Mouse (Mus musculus) ES-CJ7 (cell line): Measurements from ENCODE around the gene Insig2.

Source experiments
- DNase-seq: peaks from one replicate; pipeline ENCODE4 v3.0.0; 2011; ENCODE audit warnings: low read depth, low spot score

Insig2 gene

DNA sequence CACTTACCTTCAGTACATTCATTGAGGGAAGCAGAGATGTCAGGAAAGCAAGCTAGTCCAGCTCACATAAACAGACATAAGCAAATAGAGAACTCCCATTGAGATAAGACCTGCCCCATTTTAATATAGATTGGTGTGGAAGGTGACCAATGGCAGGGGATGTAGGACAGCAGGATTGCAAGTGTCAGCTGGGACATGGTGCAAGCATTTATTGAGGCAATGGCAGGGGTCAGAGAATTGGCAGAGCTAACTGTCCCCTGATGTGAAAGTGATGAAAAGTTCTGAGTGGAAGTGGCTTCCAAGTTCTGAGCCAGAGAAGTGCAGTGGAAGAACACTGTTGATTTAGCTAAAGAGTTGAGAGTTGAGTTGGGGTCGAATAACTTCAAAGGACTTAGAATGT is at the start of gene Insig2:
Insig2 (minus strand) TSS at position 105 of the 400 bp plus-strand sequence.
- no peak for DNase-seq

- DNase-seq, result no peak
Observed at GRCm38 (mm10) chr1:121381562-121381961, 49.2 kb upstream of the Insig2 start.

DNA sequence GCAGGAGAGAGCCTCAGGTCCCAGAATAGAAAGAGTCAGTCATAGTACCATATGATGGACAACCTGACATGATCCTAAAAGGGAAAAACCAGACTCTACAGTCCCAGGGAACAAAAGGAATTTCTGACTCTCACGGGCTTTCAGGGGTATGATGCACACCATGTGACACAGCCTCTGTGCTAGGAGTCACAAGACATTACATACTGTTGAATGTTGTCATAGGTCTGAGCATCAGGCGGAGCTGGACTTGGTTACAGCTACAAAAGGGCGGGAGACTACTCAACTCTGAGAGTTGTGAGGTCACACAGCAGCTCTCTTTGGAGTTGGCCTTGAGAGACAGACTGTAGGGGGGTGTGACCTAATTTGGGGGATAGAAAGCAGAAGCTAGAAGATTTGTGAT is 47.6 kb upstream of the Insig2 start:
- DNase-seq, result no peak

- no peak for DNase-seq
Observed at GRCm38 (mm10) chr1:121377901-121378300, 45.5 kb upstream of the Insig2 start.

DNA sequence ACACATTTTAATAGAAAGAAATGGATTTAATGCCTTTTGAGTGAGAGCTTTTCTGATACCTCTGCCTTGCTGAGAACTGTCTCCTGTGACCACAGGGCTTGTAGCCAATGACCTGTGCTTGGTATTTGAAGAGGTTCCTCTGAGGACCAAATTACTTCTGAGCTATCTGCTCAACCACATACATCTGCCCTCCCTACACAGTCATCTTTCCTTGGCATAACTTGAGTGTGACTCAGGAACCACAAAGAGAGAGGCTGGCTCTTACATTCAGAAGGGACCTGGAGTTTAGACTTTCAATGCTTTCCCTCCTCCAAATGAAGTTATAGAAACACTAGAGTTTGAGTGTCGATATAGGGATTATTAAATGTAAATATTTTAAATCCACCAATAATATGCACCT is 45.0 kb upstream of the Insig2 start:
- DNase-seq, result no peak

- no peak for DNase-seq
Observed at GRCm38 (mm10) chr1:121373631-121374030, 41.2 kb upstream of the Insig2 start.

- DNase-seq, result no peak
Observed at GRCm38 (mm10) chr1:121372656-121373055, 40.3 kb upstream of the Insig2 start.

DNA sequence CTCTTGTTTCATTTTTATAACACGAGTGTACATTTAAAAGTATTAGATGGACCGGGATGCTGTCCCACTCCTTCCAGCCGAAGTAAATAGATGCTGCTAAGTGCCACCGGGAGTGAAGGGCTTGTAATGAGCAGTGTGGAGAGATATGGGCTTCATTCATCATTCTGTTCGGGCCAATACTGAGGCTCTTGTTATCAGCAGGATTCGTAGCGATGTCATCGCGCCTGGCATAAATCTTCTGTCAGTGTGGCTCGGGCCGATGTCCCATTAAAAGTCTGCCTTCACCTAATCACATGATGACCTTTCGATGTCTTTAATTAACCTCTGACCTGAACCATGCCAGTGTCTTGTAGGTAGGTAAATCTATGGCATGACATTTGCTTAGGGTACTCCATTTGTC is 39.1 kb upstream of the Insig2 start:
- DNase-seq, result no peak

GRCm38 (mm10) chr1:121367257-121367656 is 34.9 kb upstream of the Insig2 start:
- no peak for DNase-seq

- no peak for DNase-seq
Observed at GRCm38 (mm10) chr1:121360561-121360960, 28.2 kb upstream of the Insig2 start.

GRCm38 (mm10) chr1:121359680-121360079 is 27.3 kb upstream of the Insig2 start:
- no peak for DNase-seq

- peak; percentile 13 for DNase-seq
Observed at GRCm38 (mm10) chr1:121353779-121354178, 21.4 kb upstream of the Insig2 start.

- DNase-seq, result no peak
Observed at GRCm38 (mm10) chr1:121351037-121351436, 18.6 kb upstream of the Insig2 start.

DNA sequence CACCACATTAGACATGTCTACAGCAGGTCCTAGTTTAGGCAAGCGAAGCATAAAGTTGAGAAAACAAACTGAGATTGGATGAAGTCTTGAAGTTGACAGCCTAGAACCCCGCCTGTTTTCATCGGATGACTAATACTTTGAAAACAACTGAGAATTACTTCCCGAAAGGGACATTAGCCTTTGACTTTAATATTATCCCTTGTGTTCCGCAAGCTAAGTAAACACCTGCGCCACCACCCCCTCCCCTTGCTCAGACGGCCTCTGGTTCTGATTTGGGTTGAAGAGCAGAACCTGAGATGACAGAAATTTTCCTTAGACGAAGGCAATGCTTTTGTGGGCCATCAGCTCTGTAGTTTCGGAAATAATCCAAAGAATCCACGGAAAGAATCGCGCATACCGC is 18.2 kb upstream of the Insig2 start:
- no peak for DNase-seq

DNA sequence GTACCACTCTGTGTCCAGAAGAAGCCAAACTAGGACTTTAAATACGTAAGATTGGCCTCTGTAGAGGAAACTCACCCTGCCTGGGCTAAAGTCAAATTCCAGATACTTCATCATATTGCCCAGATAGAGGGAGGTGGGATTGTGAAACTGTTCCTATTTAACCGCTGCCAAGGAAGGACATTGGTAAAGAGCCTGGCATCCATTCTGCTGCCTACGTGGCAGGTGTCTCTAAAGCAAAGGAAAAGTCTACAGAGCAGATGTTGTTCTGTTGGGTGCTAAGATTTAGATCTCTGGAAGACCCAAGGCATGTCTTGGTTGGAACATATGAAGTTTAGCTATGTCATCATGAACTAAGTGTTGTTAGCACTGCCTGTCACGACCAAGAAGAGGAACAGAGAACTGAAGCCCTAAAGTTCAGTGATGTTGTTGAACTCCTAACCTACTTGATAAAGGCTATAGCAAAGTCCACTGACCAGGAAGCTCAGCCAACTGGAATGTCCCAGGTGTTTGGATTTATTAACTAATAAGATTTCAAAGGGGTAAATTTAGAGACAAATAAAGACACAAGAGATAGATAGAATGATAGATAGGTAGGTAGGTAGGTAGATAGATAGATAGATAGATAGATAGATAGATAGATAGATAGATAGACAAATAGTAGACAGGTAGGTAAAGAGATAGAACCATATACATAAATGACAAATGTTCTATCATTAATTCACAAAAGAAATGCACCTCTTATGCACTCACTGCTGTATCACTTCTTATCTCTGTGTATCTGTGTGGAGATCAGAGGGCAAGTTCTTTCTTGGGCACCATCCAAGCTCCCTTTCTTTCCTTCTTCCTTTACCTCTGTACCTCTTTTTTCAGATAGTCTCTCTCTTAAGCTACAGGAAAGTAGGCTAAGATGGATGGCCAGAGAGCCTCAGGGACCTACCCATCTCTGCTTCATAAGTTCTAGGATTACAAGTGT is 16.8 kb upstream of the Insig2 start:
- no peak for DNase-seq

- DNase-seq, result no peak
Observed at GRCm38 (mm10) chr1:121343966-121344365, 11.6 kb upstream of the Insig2 start.

DNA sequence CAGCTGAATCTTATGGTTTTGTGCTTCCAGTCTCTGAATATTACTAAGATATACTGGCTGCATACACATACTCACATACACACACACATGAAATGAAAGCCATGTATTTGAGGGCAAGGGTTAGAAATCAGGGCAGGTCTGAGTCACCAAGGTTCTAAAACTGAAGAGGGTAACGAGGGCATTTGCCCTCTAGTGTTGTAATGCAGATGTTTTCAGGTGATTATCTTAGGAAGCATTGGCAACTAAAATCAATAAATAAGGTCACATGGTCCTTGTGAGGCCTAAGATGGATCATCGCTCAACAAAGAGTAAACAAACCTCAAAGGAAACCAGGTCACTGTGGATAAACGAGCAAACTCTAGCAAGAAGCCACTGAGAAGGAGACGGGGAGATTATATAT is 3.4 kb upstream of the Insig2 start:
- DNase-seq, result no peak

GRCm38 (mm10) chr1:121333986-121334703 is 1.8 kb upstream of the Insig2 start:
- no peak for DNase-seq

DNA sequence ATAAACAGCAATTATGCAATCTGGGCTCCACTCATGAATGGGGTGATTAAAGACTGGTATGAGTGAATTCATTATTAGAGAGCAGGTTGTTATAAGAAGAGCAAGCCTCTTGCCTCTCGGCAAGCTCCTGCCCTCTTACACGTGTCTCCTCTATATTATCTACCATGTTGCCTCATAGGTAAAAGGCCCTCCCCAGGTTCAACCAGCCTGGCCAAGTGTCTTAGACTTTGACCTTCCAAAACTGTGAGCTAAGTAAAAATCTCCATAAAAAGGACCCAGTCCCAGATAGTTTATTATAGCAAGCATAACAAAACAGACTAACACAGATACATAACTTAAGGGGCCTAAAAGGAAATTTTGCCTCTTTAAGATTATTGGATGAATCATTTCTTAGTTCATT is 1.8 kb downstream of the Insig2 start:
- DNase-seq, result no peak

DNA sequence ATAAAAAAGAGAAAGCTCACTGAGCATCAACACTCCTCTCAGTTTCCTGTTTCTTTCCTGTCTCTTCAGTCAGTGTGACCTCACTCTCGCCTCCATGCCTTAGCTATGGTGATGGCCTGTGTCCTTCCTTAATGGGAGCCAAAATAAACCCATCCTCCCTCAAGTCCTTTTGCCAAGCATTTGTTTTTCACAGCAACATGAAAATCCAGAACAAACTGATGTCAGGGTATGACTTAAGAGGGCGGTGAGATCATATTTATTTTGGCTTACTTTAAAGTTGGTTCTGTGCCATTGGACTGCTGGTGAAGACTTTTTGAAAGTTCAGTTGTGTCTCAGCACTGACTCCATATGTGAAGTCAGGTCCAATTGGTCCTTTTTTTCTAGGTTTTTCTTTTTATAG is 3.0 kb downstream of the Insig2 start:
- no peak for DNase-seq

GRCm38 (mm10) chr1:121328193-121328555 is 4.2 kb downstream of the Insig2 start:
- DNase-seq, result no peak

DNA sequence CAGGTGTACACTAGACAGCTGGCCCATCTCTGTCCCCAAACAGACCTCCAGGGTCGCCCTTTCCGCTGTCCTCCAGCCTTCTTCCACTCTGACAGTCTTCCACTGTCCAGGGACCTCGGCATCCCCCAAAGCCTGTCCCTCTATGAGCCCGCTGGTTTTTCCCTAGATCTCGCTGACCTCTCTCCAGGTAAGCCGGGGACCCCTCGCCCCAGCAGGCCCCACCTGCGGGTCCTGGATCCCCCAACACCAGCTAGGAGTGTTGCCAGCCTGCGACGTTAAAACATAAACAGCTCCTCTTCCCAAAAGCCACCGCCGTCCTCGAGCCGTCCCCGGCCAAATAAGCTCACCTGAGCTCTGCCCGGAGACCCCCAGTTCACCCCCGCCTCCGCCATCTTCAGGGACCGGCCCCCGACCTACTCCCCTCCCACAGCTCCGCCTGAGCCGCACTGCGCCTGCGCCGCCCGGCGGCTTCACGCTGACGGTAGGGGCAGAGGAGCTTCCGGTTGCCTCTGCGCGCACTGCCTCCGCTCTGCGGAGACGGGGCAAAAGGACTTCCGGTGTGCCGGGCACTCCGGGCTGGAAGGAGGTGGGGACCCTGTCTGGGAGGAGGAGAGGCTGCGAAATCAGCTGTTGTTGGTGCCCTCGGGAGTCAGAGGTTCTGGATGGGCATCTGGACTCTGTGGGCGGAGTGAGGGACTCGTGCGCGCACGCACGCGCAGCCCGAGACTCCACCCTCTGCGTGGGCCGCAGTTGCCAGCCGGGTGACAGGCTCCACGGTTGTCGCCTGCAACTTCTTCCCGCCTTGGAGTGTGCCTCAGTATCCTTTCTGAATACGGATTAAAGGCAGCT is 4.8 kb downstream of the Insig2 start:
- DNase-seq, result peak; percentile 95
